Mouse (Mus musculus): ENCODE results near the gene Clec11a.

DNA sequence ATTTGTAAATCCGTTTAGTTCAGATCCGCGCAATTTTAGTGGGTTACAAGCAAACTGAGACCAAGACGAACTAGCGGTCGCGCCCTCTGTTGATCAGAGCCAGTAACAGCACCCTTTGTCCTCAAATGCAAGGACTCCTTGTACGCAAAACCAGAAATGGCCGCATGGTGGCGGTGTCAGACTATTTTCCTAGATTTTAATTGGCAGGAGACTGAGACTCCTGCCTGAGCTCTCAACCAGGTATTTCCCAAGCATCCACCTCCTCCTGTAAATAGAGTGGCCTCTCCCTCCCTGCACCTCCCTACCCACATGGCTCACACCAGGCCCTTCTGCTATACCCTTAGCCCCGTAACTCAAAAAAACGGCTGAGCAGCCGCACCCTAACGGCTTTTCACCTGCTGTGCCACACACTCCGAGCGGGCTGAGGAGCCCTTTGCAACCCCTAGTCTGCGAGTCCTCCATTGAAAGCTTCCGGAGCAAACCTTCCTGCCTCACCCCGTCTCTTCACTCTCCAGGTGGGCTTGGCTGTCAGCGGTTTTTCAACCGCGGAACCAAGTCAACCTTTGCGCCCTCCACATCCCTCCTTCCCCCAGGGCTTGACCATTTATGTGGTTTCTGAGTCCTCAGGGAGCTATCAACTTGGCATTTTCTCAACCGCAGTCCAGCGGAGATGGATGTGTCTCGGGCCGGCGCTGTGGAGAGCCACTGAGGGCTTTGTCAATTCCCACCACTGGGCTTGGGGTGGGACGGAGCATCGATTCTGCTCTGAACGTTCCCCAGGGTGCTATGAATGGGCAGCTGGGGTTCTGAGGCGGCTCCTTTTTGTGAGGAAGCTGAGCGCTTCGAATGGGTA is 43.7 kb downstream of the Clec11a start:
- TF ChIP-seq CTCF (IDR thresholded peaks at IDR 0.05; ENCODE audit: low read depth) (peak; percentile 98), EP300 (IDR thresholded peaks at IDR 0.05; ENCODE audit: low read depth) (no peak)

Data from liver, postnatal 0 days (tissue).